Mouse (Mus musculus) lung, postnatal 0 days (tissue): ENCODE data around the gene Trim13.

ENCODE experiments used
- CTCF ChIP-seq: IDR thresholded peaks from 2 replicates; pipeline ENCODE4 v1.5.1; 2016; ENCODE audit warnings: antibody characterized with exemption, mild to moderate bottlenecking
- EP300 ChIP-seq: IDR thresholded peaks from 2 replicates; pipeline ENCODE4 v1.6.1; 2016; ENCODE audit warnings: antibody characterized with exemption, mild to moderate bottlenecking, control low read depth

- TF ChIP-seq CTCF (no peak), EP300 (no peak)
Measured at GRCm38 (mm10) chr14:61620371-61620770, 22.3 kb downstream of the Trim13 start.
